In the genomic region with DNA sequence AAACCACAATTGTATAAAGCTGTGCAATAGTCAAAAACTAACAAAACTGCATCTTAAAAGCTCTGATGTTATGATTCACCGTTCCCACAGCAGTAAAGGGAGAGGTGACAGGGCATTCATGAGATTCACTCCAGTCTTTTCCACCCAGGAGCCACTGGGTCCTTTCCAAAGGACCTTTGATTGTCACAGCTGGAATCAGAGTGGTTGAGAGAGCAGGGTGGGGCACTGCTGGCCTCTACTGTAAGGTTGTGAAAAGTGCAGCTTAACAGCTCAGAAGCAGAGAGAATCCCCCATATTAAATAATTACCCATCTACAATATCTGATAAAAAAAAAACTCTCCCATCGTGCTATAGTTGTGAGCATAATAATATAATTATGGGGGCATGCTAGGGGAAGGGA, we compare ENCODE assay signal across 9 mouse cellular contexts.
DNase-seq lines count a peak whose midpoint lies in the region; ATAC-seq and TF ChIP-seq lines count a peak whose summit lies in the region.
"Had no signal": no experiment of that assay in that cellular context is flagged by ENCODE, and none has a peak within 500 bp of the region (broad histone marks: within the 10 kb centered on the region; RNA-seq: fewer than 3 reads in every experiment).

No protein-coding gene starts in this region.

- H3K9ac ChIP-seq in liver, adult 2 months (ENCODE audit: low read depth, low read length), result no peak overlapping the region
- H3K9ac ChIP-seq in liver, embryonic 12.5 days, result no peak overlapping the region
- no peak overlapping the region for H3K9ac ChIP-seq in hindbrain, postnatal 0 days (replicated peaks; ENCODE audit: low read length)
- H3K9ac ChIP-seq: heart, embryonic 13.5 days had no signal

- no peaks in the 10 kb centered on the region for H3K27me3 ChIP-seq in liver, adult 2 months (ENCODE audit: control insufficient read depth, insufficient read depth, low read length)
- H3K27me3 ChIP-seq in liver, embryonic 12.5 days (replicated peaks), result no peaks in the 10 kb centered on the region
- peaks cover 13% of the 10 kb centered on the region for H3K27me3 ChIP-seq in Patski
- no peaks in the 10 kb centered on the region for H3K27me3 ChIP-seq in hindbrain, postnatal 0 days (ENCODE audit: insufficient read depth, low read length)
- H3K27me3 ChIP-seq: heart, embryonic 13.5 days had no signal

- TF ChIP-seq POLR2A in liver, adult 2 months (IDR thresholded peaks at IDR 0.05; ENCODE audit: extremely low read depth, insufficient read depth, low read length), result no peak

- H3K27ac ChIP-seq in liver, adult 2 months (replicated peaks; ENCODE audit: insufficient read depth, low read depth, low read length), result no peak overlapping the region
- no peak overlapping the region for H3K27ac ChIP-seq in liver, embryonic 12.5 days
- H3K27ac ChIP-seq in hindbrain, postnatal 0 days, result no peak overlapping the region
- H3K27ac ChIP-seq: heart, embryonic 13.5 days had no signal

- H3K4me1 ChIP-seq in liver, adult 2 months (ENCODE audit: control insufficient read depth, insufficient read depth, low read length), result no peaks in the 10 kb centered on the region
- no peaks in the 10 kb centered on the region for H3K4me1 ChIP-seq in liver, embryonic 12.5 days
- no peaks in the 10 kb centered on the region for H3K4me1 ChIP-seq in hindbrain, postnatal 0 days (ENCODE audit: insufficient read depth, low read length)
- H3K4me1 ChIP-seq: heart, embryonic 13.5 days had no signal

- 80% methylated on average over 2 of the region's 2 CpGs for WGBS in liver, adult 2 months
- 56% methylated on average over 2 of the region's 2 CpGs for WGBS in liver, embryonic 12.5 days (ENCODE audit: insufficient replicate concordance)
- WGBS in hindbrain, postnatal 0 days, result 59% methylated on average over 2 of the region's 2 CpGs

- no peaks in the 10 kb centered on the region for H3K36me3 ChIP-seq in liver, adult 2 months (ENCODE audit: control insufficient read depth, insufficient read depth, low read length)
- H3K36me3 ChIP-seq in liver, embryonic 12.5 days, result no peaks in the 10 kb centered on the region
- H3K36me3 ChIP-seq in hindbrain, postnatal 0 days (ENCODE audit: insufficient read depth, low read length), result no peaks in the 10 kb centered on the region
- H3K36me3 ChIP-seq: heart, embryonic 13.5 days had no signal

- ATAC-seq in liver, embryonic 12.5 days, result no peak
- ATAC-seq in Patski, result no peak
- ATAC-seq in hindbrain, postnatal 0 days, result no peak; the same call in 1 of the 2 replicates
- no peak for ATAC-seq in CD4-positive, CD25-positive, alpha-beta regulatory T cell, adult 4 months

- peaks cover 4% of the 10 kb centered on the region; the same call in 1 of the 2 replicates for H3K9me3 ChIP-seq in liver, embryonic 12.5 days (replicated peaks)
- H3K9me3 ChIP-seq in hindbrain, postnatal 0 days (ENCODE audit: low read length), result no peaks in the 10 kb centered on the region
- H3K9me3 ChIP-seq: heart, embryonic 13.5 days had no signal

- no peaks in the 10 kb centered on the region for H3K79me2 ChIP-seq in liver, adult 2 months (ENCODE audit: control insufficient read depth, insufficient read depth, low read length)

- H3K4me3 ChIP-seq in liver, adult 2 months (ENCODE audit: insufficient read depth, low read depth, low read length), result no peak overlapping the region
- no peak overlapping the region for H3K4me3 ChIP-seq in liver, embryonic 12.5 days
- no peak overlapping the region for H3K4me3 ChIP-seq in hindbrain, postnatal 0 days (ENCODE audit: low read length)
- H3K4me3 ChIP-seq: heart, embryonic 13.5 days had no signal

- in situ Hi-C loops in Patski (cut with MboI; ENCODE audit: low pct_unique_long_range_greater_than_20kb), result no loop called here

- DNase-seq in gastrocnemius, adult 18-20 months (ENCODE audit: low spot score), result peak; percentile 6
- no peak for DNase-seq in gastrocnemius, postnatal 25 days
- DNase-seq in liver, adult 2 months (ENCODE audit: extremely low read depth, low read depth, low spot score), result peak; percentile 1
- DNase-seq in Patski (ENCODE audit: low read depth, low spot score), result no peak
- peak; percentile 74 for DNase-seq in hindbrain, postnatal 0 days (ENCODE audit: low spot score)
- DNase-seq in spleen, adult 18-20 months, result no peak

- TF ChIP-seq CTCF in liver, adult 2 months (IDR thresholded peaks at IDR 0.05; ENCODE audit: low read depth, low read length), result peak; percentile 25; the same call in 1 of the 2 replicates
- peak; percentile 36 for TF ChIP-seq CTCF in Patski (IDR thresholded peaks at IDR 0.05)
- peak; percentile 74 for TF ChIP-seq CTCF in hindbrain, postnatal 0 days (IDR thresholded peaks at IDR 0.05; ENCODE audit: low read depth)

- POLR2A ChIA-PET in Patski (lab: Charles Lee), result no interaction called here

- CTCF ChIA-PET in Patski (lab: Charles Lee), result no interaction called here

- no peak overlapping the region for H3K4me2 ChIP-seq in liver, embryonic 12.5 days
- no peak overlapping the region for H3K4me2 ChIP-seq in hindbrain, postnatal 0 days (ENCODE audit: low read depth, low read length)
- H3K4me2 ChIP-seq: heart, embryonic 13.5 days had no signal

Comparison
In these comparisons a context has a peak if more than half of its experiments do, and no peak if none do; other contexts are left out.
1. DNase-seq: peak in gastrocnemius, adult 18-20 months (single experiment), liver, adult 2 months (single experiment) and hindbrain, postnatal 0 days (single experiment); none in gastrocnemius, postnatal 25 days (single experiment), Patski (single experiment) and spleen, adult 18-20 months (0 of 2).
2. Peak in every context shown above with its lines, with median percentiles within 50 percentile points of each other: CTCF ChIP-seq.